Mouse (Mus musculus): ENCODE data around the gene Lnx2.

DNA sequence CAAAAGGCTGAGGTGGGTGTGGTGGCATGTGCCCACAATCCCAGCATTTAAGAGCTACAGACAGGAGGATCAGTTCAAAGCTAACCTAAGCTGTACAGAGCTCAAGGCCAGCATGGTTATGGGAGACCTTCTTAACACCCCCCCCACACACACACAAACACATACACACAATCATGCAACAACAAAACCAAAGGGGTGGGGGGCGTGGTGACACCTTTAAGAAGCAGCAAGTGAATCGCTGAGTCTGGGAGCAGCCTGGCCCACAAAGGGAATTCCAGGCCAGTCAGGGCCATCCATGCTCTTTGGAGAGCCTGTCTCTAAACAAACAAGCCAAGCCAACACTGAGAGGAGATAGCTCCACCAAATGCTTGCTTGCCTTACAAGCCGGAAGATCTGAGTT lies 38.8 kb downstream of the Lnx2 start:
- TF ChIP-seq CTCF (IDR thresholded peaks at IDR 0.05; ENCODE audit: borderline replicate concordance, insufficient read depth, low read length) = no peak
- no peak for TF ChIP-seq POLR2A (IDR thresholded peaks at IDR 0.05; ENCODE audit: low read depth, low read length)
